Mouse (Mus musculus) myocyte (in vitro differentiated cells): ENCODE data around the gene Daxx. TPM values are rescaled to one million over a fixed set of nuclear protein-coding genes. Genes with fewer than 3 reads are reported as not detected.
A peak's percentile ranks its signal among the peaks of the same experiment; 100 is the strongest.

Experiments used
- H3K27me3 ChIP-seq: one replicate; pipeline ENCODE4 v1.6.1; 2011; ENCODE audit not compliant: control insufficient read depth, insufficient read depth, insufficient read length
- H3K36me3 ChIP-seq: one replicate; pipeline ENCODE4 v1.6.1; 2011; ENCODE audit not compliant: control insufficient read depth, insufficient read depth
- H3K4me2 ChIP-seq: one replicate; pipeline ENCODE4 v1.6.1; 2011; ENCODE audit warnings: low read depth, control low read depth
- H3K4me3 ChIP-seq: one replicate; pipeline ENCODE4 v1.5.1; 2011; ENCODE audit warnings: mild to moderate bottlenecking, control low read depth, moderate library complexity
- H3K79me2 ChIP-seq: one replicate; pipeline ENCODE4 v1.6.1; 2011; ENCODE audit not compliant: control insufficient read depth, insufficient read depth
- H3ac ChIP-seq: one replicate; pipeline ENCODE4 v1.6.1; 2011; ENCODE audit not compliant: control insufficient read depth, insufficient read length
- CEBPB ChIP-seq: IDR thresholded peaks from 2 replicates; pipeline ENCODE4 v1.6.1; 2011; ENCODE audit warnings: mild to moderate bottlenecking, moderate library complexity; ENCODE audit not compliant: poor library complexity, insufficient read depth, severe bottlenecking
- E2F4 ChIP-seq: IDR thresholded peaks from one replicate; pipeline ENCODE4 v1.6.1; 2011; ENCODE audit warnings: mild to moderate bottlenecking, control low read depth, moderate library complexity; ENCODE audit not compliant: insufficient read depth
- MAX ChIP-seq: IDR thresholded peaks from one replicate; pipeline ENCODE4 v1.6.1; 2011; ENCODE audit warnings: low read depth, mild to moderate bottlenecking, control low read depth
- MYOD1 ChIP-seq, 3 experiments: IDR thresholded peaks; one replicate each; pipeline ENCODE4 v1.6.1; 2011; ENCODE audit warnings: control low read depth in 2 of 3, low read depth in 2 of 3, mild to moderate bottlenecking in 2 of 3, moderate library complexity in 1 of 3; ENCODE audit not compliant: insufficient read length in 2 of 3, control insufficient read depth in 1 of 3
- MYOG ChIP-seq, 3 experiments: IDR thresholded peaks; one replicate each; pipeline ENCODE4 v1.6.1; 2011; ENCODE audit warnings: control low read depth in 2 of 3, low read depth in 2 of 3, mild to moderate bottlenecking in 2 of 3; ENCODE audit not compliant: insufficient read length in 2 of 3, control insufficient read depth in 1 of 3, insufficient read depth in 1 of 3
- POLR2A ChIP-seq: IDR thresholded peaks from one replicate; pipeline ENCODE4 v1.6.1; 2011; ENCODE audit warnings: low read depth, mild to moderate bottlenecking, control low read depth, moderate library complexity; ENCODE audit not compliant: insufficient read length
- POLR2AphosphoS2 ChIP-seq: IDR thresholded peaks from one replicate; pipeline ENCODE4 v1.6.1; 2011; ENCODE audit warnings: low read depth, control low read depth; ENCODE audit not compliant: insufficient read length
- REST ChIP-seq: IDR thresholded peaks from one replicate; pipeline ENCODE4 v1.6.1; 2011; ENCODE audit warnings: mild to moderate bottlenecking, control low read depth, moderate library complexity; ENCODE audit not compliant: insufficient read depth, insufficient read length
- SRF ChIP-seq: IDR thresholded peaks from one replicate; pipeline ENCODE4 v1.6.1; 2011; ENCODE audit warnings: low read depth; ENCODE audit not compliant: control insufficient read depth, insufficient read length
- TCF12 ChIP-seq: IDR thresholded peaks from one replicate; pipeline ENCODE4 v1.6.1; 2011; ENCODE audit warnings: mild to moderate bottlenecking, control low read depth; ENCODE audit not compliant: poor library complexity, insufficient read depth, severe bottlenecking
- TCF3 ChIP-seq: IDR thresholded peaks from one replicate; pipeline ENCODE4 v1.6.1; 2011; ENCODE audit warnings: low read depth, control low read depth; ENCODE audit not compliant: insufficient read length
- USF1 ChIP-seq: IDR thresholded peaks from one replicate; pipeline ENCODE4 v1.6.1; 2011; ENCODE audit warnings: low read depth, mild to moderate bottlenecking, control low read depth, moderate library complexity
- polyA plus RNA-seq: library from polyadenylated mRNA; unstranded; fragments of >200 nt; fragmentation: generic; extraction: Trizol; gene quantifications from one replicate; pipeline ENCODE4 v1.2.1, GENCODE M21; 2012; ENCODE audit warnings: missing spikeins

Daxx gene
- polyA plus RNA-seq, 1 experiment: 16.9 TPM

- peak overlapping the region; percentile 59 for H3K4me2 ChIP-seq
- peaks cover 29% of the 10 kb centered on the region for H3K79me2 ChIP-seq
- TF ChIP-seq TCF3 (no peak), MAX (no peak)
- peaks cover 15% of the 10 kb centered on the region for H3K36me3 ChIP-seq
- H3ac ChIP-seq: no peak overlapping the region
- peak overlapping the region; percentile 93 for H3K4me3 ChIP-seq
- H3K27me3 ChIP-seq: no peaks in the 10 kb centered on the region
These were observed 43.7 kb downstream of the Daxx start for GRCm38 (mm10) chr17:33952879-33953278.

- peaks cover 29% of the 10 kb centered on the region for H3K79me2 ChIP-seq
- no peak overlapping the region for H3ac ChIP-seq
- H3K4me2 ChIP-seq: peak overlapping the region; percentile 59
- H3K4me3 ChIP-seq: peak overlapping the region; percentile 93
- TF ChIP-seq MAX: no peak
- TF ChIP-seq MYOD1 (IDR thresholded peaks at IDR 0.05; ENCODE audit: control insufficient read depth in 1 of 3, insufficient read length in 2 of 3, low read depth in 2 of 3): no peak
- no peak for TF ChIP-seq TCF3
- TF ChIP-seq REST: no peak
- no peak for TF ChIP-seq USF1
- TF ChIP-seq TCF12: no peak
- no peak for TF ChIP-seq CEBPB
- TF ChIP-seq E2F4: no peak
- no peak for TF ChIP-seq SRF
- no peak for TF ChIP-seq POLR2A
- no peak for TF ChIP-seq MYOG (IDR thresholded peaks at IDR 0.05; ENCODE audit: control insufficient read depth in 1 of 3, insufficient read depth in 1 of 3, insufficient read length in 2 of 3, low read depth in 2 of 3)
- no peak for TF ChIP-seq POLR2AphosphoS2
- H3K36me3 ChIP-seq: peaks cover 15% of the 10 kb centered on the region
- no peaks in the 10 kb centered on the region for H3K27me3 ChIP-seq
These were observed 44.1 kb downstream of the Daxx start for GRCm38 (mm10) chr17:33953310-33953709.

- peak overlapping the region; percentile 71 for H3ac ChIP-seq
- peak overlapping the region; percentile 81 for H3K4me2 ChIP-seq
- peak overlapping the region; percentile 93 for H3K4me3 ChIP-seq
- H3K79me2 ChIP-seq: peaks cover 29% of the 10 kb centered on the region
- peaks cover 15% of the 10 kb centered on the region for H3K36me3 ChIP-seq
- no peaks in the 10 kb centered on the region for H3K27me3 ChIP-seq
- TF ChIP-seq TCF12 (no peak), MAX (no peak), SRF (no peak), MYOD1 (IDR thresholded peaks at IDR 0.05; ENCODE audit: control insufficient read depth in 1 of 3, insufficient read length in 2 of 3, low read depth in 2 of 3) (no peak), MYOG (IDR thresholded peaks at IDR 0.05; ENCODE audit: control insufficient read depth in 1 of 3, insufficient read depth in 1 of 3, insufficient read length in 2 of 3, low read depth in 2 of 3) (no peak), TCF3 (no peak), POLR2A (peak; percentile 37), CEBPB (no peak), E2F4 (no peak)
These were observed 44.8 kb downstream of the Daxx start for GRCm38 (mm10) chr17:33953961-33954565.

DNA sequence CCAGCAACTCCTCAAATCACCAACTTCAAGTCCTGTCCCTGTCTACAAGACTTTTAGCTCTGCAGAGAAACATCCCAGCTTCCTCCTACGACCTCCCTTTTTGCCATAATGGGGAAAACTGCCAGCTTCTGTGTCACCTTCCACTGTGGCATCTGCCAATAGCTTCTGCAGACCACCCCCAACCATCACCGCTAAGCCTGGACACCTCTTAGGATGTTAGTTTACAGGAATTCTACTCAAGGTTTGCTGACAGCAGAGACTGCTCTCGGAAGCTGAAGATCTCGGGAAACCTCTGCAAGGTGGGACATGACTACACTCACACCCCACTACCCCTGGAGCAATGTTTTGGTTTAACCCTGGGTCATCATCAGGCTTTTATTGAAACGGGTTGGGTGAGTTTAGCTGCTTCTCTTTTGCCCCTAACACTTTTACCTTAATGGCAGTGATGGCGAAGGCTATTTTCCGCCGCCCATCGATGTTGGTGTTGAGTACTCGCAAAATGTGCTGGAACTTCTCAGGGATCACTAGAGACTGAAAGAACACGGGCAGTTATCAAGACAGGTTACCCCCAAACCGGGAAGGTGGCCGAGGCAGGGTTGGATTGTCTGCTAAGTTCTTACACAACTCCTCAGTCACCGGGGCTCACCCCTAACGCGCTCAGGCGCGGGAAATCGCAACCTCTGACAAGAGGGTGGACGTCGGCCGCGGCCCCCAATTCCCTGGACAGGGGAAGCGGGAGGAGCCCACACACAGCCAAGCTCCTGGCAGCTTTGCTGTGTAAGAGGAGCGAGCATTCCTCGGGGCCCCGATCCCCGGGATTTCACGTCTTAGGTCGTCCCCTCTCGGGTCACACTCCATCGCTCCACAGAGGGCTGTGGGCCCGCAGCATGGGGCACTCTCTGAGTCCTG lies 45.7 kb downstream of the Daxx start:
- TF ChIP-seq SRF: no peak
- TF ChIP-seq E2F4: no peak
- no peak for TF ChIP-seq CEBPB
- no peak for TF ChIP-seq MAX
- TF ChIP-seq TCF12: no peak
- TF ChIP-seq TCF3: no peak
- no peak for TF ChIP-seq POLR2AphosphoS2
- no peak for TF ChIP-seq USF1
- TF ChIP-seq REST: no peak
- no peak for TF ChIP-seq MYOD1 (IDR thresholded peaks at IDR 0.05; ENCODE audit: control insufficient read depth in 1 of 3, insufficient read length in 2 of 3, low read depth in 2 of 3)
- TF ChIP-seq POLR2A: no peak
- TF ChIP-seq MYOG (IDR thresholded peaks at IDR 0.05; ENCODE audit: control insufficient read depth in 1 of 3, insufficient read depth in 1 of 3, insufficient read length in 2 of 3, low read depth in 2 of 3): no peak
- Histone ChIP-seq H3K4me2 (peak overlapping the region; percentile 81), H3K27me3 (no peaks in the 10 kb centered on the region), H3K36me3 (peaks cover 15% of the 10 kb centered on the region), H3ac (peak overlapping the region; percentile 71), H3K79me2 (peaks cover 29% of the 10 kb centered on the region), H3K4me3 (peak overlapping the region; percentile 93)
